Mouse (Mus musculus): ENCODE measurements around the gene Eno2.

The Eno2 gene

GRCm38 (mm10) chr6:124739231-124739796 is 30.2 kb downstream of the Eno2 start:
- peak; percentile 48 for DNase-seq (ENCODE audit: low spot score)

- peak; percentile 70 for DNase-seq (ENCODE audit: low spot score)
Measured at GRCm38 (mm10) chr6:124738511-124739023, 30.9 kb downstream of the Eno2 start, which contains the start of gene Ptpn6. TSS of gene Ptpn6 (minus strand) at chr6:124738714.

DNA sequence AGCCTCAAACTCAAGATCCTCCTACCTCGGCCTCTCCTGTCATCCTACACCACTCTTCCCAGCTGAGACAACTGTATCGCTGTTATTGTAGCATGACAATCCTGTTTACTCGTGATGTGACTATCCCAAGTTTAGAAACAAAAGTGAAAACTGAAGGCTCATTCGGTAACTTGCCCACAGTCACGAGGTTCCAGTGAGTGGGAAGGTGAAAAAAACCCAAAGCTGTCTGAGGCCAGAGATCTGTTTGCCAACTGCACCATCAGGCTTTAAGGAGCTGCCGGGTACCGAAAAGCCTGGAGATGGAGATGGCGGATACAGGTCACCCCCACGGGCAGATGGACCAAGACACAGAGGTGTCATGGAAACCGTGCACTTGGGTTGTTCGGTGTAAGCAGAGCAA is 32.4 kb downstream of the Eno2 start:
- no peak for DNase-seq (ENCODE audit: low spot score)

DNA sequence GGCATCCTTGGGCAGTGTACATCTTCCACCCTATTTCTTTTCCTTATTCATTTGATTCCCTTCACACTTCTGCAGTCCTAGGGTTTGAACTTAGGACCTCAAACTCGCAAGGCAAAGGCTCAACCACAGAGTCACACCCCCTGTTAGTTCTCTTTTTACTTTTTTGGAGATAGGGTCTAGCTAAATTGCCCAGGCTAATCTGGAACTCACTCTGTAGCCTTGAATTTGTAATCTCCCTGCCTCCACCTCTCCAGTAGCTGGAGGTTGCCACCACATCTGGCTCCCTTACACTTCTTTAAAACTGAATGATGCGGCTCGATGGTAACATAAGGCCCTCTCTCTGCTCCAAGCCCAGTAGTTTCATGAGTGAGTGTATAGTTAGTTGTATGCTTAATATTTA is 35.1 kb downstream of the Eno2 start:
- DNase-seq (ENCODE audit: low spot score) = no peak

DNA sequence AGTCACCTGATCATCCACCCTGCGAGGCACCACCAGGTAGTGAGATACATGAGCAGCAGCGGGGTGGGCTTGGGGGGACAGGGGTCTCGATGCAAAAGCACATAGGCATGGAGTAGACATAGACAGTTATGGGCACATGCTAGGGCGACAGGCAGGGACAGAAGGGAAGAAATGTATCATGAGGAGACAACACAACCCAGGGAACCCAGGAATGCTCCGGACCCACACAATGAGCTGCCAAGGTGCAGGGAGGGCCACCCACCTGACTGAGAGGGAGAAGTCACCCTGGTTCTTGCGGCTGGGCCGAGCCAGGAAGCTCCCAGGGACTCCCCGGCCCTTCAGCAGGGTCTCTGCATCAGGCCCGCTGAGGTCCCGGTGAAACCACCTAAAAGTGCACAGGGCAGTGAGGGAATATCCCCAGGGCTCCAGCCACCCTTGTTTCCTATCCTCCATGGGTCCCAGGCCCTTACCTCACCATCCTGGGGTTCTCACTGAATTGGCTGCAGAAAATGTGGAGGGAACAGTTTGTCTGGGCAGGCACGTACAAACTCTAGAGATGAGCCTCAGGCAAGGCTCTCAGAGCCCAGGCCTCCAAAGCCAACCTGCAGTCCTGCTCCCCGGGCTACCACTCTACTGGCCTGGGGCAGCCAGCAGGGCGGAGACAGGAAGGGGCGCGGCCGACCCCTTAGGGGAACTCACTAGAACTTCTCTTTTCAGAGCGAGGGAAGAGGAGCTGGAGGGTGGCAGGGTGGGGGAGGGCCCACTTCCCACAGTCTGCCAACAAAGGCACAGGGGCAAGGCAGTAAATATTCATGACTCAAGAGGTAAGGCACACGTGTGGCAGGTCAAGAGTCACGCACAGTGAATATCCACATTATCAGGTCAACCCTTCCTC is 36.8 kb downstream of the Eno2 start:
- DNase-seq (ENCODE audit: low spot score) = no peak

DNA sequence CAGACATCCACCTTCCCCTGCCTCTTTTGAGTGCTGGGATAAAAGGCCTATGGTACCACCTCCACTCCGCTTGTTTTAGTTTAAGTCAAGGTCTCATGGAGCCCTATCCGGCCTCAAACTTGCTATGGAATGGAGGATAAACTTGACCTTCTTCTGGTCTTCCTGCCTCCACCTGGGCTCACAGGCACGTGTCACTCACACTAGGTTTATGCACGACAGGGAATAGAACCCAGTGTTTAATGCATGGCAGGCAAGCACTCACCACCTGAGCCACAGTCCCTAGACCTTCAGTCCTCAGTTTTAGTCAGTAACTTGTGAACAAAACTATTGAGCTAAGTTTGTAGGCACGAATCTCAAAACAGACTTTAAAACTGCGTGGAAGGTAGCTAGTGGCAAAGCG is 38.4 kb downstream of the Eno2 start:
- no peak for DNase-seq (ENCODE audit: low spot score)

- DNase-seq (ENCODE audit: low spot score) = no peak
Measured at GRCm38 (mm10) chr6:124729850-124730705, 39.4 kb downstream of the Eno2 start.

DNA sequence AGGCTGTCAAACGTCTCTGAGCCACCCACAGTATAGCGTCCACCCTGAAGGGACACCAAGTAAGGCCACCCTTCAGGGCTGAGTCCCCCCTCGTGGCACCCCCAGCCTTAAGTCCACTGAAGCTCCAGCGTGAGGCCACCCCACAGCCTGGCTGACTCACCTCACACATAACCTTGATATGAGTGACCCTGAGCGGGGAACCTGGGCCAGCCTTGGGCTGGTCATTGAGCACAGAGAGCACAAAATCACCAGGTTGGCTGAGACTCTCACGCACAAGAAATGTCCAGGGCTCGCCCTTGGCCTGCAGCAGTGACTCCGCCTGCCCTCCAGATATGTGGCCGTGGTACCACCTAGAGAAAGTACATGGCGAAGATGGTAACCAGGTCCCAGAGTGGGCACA is 40.9 kb downstream of the Eno2 start:
- DNase-seq (ENCODE audit: low spot score) = no peak

DNA sequence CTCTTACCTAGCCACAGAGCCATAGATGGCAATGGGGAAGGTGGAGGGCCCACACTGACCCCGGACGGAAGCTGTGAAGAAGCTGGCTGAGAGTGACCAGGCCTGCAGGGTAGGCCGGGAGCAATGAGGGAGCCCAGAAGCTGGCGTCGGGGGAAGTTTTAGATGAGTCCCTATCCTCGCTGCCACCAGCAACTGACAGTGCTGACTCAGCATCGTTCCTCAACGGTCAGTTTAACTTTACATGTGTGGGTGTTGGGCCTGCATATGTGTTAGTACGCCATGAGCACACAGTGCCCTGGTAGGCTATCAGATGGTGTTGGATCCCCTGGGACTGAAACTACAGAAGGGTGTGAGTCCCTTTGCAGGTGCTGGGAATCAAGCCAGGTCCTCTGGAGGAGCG is 45.0 kb downstream of the Eno2 start:
- no peak for DNase-seq (ENCODE audit: low spot score)

GRCm38 (mm10) chr6:124723541-124723940 is 45.9 kb downstream of the Eno2 start:
- no peak for DNase-seq (ENCODE audit: low spot score)

DNA sequence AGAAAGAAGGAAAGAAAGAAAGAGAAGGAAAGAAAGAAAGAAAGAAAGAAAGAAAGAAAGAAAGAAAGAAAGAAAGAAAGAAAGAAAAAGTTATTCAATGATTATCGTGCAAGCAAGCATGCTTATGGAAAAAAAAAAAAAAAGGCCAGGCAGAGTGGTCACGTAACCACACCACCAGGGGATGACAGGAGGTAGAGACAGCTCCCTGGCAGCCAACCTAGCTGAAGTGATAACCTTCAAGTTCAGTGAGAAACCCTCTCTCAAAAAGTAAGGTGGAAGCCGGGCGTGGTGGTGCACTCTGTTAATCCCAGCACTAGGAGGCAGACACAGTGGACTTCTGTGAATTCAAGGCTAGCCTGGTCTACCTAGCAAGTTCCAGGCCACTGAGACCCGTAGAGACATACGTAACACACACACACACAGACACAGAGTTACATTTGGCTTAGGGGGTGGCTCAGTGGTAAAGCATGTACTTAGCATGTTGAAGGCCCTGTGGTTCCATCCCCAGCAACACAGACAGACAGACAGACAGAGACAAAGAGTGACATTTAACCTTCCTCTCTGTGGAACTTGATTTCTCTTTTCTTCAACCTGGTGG is 46.5 kb downstream of the Eno2 start:
- DNase-seq (ENCODE audit: low spot score) = no peak

DNA sequence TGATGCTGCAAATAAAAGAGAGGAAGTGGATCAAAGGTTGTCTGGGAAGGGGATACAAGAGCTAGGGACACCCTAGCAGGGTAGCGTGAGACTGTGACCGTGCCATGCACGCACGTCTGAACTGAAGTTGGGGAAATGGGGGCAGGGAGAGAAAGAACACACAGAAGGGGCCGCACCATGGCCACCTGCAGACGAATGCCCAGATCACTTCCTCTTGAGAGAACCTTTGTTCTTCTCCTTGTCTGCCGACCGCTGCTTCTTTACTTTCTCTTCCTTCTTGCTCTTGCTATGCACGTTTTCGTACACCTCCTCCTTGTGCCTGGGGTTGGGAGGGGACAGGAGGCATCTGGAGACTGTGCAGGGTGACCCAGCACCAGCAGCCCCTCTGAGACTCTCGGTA is 48.6 kb downstream of the Eno2 start:
- DNase-seq (ENCODE audit: low spot score) = no peak

DNA sequence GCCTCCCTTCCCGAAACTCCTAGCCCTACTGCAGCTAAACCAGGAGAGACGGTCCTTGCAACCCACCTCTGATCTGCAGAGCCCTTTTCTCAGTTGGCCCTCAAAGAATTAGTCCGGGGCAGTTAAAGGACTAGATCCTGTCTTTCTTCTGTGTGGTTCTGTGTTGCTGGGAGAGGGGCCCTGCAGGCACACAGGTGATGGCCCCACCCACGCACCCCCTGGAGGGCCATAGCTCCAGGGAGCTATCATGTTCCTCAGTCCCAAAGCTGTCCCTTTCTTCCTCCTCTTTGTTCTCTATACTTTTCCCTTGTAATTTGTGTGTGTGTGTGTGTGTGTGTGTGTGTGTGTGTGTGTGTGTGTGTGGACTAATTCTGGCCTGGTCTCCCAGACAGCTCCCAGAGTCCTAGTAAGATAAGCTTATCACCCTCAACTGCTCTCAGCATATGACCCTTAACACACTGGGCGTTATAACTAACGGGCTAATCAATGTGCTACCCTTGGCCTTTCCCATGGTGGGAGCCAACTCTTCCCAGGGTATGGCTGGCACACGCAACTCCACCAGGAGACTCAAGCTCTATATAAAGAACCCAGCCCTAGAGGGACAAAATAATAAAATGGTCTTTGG is 50.0 kb downstream of the Eno2 start:
- DNase-seq (ENCODE audit: low spot score) = no peak

DNA sequence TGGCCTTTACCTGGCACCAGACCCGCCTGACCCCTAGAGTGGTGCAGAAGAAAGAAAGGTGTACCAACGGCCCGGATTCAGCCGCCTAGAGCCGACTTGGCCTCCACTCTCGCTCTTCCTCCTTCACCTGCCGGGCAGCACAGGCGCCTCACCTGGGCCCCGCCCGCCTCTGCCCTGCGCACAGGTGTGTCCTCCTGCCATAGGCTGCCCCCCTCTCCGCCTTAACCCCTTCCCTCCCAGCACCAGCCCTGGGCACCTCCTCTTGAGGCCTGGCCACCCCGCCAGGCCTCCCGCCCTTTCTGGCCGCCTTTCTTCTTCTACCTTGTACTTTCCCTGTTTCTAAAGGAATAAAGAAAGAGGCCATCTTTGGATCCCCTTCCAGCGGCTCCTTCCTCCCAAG is 50.8 kb downstream of the Eno2 start:
- no peak for DNase-seq (ENCODE audit: low spot score)

- DNase-seq (ENCODE audit: low spot score) = peak; percentile 70
Measured at GRCm38 (mm10) chr6:124717968-124718367, 51.5 kb downstream of the Eno2 start.

DNA sequence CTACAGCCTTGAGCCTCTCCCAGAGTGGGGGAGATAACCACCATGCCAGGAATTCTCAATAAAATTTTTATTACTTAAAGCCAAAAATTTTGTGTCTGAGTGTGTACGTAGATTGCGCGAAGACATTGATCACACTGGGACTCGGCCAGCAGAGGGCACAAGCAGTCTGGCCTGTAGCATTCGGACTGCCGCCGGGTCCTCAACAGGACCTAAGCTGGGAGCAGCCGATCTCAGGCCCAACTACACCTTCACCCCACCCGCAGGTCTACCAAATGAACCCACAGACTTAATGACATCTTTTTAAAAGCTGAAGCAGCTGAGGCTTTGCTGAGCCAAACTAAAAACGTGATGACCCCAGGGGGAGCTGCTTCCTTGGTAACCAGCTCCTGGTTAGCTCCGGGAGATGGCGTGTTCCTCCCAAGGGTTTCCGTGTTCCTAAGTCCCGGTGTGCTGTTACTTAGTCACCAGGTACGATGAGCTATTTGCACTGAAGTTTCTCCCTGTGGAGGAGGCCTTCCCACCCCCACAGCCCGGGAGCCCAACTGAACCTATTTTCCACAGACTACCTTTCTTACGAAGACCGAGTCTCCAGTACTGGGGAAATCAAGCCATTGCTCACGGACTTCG is 52.5 kb downstream of the Eno2 start:
- peak; percentile 68 for DNase-seq (ENCODE audit: low spot score)

DNA sequence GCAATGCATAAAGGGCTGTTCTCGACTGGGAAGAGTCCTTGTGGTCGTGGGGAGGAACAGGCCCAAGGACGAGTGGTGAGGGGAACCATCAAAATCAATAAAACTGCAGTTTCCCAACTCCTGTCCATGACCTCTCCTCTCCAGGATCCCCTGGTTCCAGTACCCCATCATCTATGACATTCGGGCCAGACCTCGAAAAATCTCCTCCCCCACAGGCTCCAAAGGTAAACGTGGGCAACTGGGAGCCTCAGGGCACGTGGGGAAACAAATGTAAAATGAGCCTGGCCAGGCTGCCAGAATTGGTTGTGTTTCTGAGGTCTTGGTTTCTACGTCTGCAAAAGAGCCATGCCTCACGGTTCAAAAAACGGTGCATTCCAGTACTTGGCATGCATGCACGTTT is 56.6 kb downstream of the Eno2 start:
- DNase-seq (ENCODE audit: low spot score) = no peak

GRCm38 (mm10) chr6:124711824-124712782 is 57.4 kb downstream of the Eno2 start, which contains the start of the genes Emg1 and Phb2:
TSS of gene Emg1 (minus strand) at chr6:124712178.
TSS of gene Phb2 (plus strand) at chr6:124712336.
- DNase-seq (ENCODE audit: low spot score) = peak; percentile 98
